Mouse (Mus musculus): Measurements from ENCODE around the gene Olfr220. TPM values are rescaled to one million over a fixed set of nuclear protein-coding genes. Genes with fewer than 3 reads are reported as not detected.
A peak's percentile ranks its signal among the peaks of the same experiment; 100 is the strongest.

The Olfr220 gene
- total RNA-seq (2021): not detected
- long read RNA-seq, experiment 1, partial matches to known transcripts: 0 of 1 reads
- long read RNA-seq, experiment 1, other reads (novel, unspliced or antisense): 1 of 1 reads
- long read RNA-seq, experiment 2: 0 reads

- DNase-seq: no peak
Observed at GRCm38 (mm10) chr1:174441782-174442181, at the start of gene Olfr220. Olfr220 (plus strand) TSS chr1:174442082.

DNA sequence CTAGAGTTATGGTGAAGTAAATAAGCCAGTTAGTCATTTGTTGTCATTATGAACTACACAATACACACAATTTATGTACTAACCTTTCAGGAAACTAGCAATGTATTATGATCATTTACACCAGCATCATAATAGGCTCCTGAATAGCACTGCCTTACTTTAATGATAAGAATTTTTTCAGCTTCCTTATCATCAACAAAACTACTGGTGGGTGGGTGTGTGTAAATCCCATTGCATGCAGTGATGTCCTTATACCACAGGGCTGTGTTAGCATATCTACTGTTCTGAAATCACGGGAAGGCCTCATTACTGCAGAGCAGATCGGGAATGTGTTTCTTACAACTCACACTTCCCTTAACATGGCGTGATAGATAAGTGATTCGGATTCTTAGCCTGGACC lies 18.9 kb upstream of the Olfr220 start:
- no peak for DNase-seq

DNA sequence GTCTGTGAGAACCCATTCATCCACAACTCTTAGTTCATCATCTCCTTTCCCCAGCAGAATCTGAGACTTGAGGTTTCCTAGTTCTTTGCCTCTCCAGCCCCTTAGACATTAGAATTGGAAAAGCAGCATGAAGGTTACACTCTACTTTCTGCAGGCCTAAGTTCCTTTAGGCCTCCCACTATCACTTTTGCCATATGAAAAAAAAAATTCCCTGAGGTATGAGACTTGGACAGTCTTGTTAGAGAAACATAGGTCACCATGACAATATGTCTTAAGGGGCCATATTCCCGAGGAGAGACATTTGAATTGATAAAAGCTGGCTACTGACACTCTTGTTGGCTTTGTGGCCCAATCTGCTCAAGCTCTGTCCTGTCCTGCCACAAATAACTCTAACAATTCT lies 18.1 kb upstream of the Olfr220 start, which contains the start of gene Olfr414:
Gene Olfr414, plus strand, starts transcription at position 301 of the 400 bp plus-strand sequence.
- DNase-seq: no peak

DNA sequence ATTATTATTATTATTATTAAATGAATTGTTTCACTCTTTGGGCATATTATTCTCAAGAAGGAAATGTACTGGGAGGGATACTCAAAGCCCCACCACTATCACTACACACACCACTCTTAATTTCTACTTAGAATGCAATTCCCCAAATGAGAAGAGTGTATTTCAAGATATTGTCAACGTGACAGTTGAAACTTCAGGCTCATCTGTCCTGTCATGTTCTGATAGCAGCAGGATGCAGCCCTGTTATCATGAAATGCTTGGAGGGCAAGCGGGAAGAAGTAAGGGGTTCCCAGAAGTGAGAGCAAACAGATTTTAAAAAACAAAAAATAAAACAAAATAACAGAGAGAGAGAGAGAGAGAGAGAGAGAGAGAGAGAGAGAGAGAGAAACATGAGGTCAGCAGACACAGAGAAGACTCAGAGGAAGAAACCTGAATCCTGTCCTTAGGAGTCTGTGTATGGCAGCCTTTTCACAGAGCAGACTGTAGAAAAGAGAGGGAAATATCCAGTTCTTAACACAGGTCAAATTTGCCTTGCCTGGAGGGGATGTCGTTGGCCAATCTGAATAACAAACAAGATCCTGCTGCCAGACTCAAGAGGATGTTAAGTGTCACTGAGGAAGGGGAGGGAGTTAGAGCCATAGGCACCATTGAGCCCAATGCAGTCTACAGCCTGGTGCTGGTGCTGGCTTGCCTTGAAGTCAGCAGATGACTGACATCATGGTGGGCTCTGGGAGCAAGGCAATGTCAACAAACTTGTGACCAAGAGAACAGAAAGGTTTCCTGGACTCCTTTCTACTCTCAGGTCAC lies 15.5 kb upstream of the Olfr220 start:
- DNase-seq: no peak

- DNase-seq: no peak
Observed at GRCm38 (mm10) chr1:174427402-174427801, 14.5 kb upstream of the Olfr220 start.

DNA sequence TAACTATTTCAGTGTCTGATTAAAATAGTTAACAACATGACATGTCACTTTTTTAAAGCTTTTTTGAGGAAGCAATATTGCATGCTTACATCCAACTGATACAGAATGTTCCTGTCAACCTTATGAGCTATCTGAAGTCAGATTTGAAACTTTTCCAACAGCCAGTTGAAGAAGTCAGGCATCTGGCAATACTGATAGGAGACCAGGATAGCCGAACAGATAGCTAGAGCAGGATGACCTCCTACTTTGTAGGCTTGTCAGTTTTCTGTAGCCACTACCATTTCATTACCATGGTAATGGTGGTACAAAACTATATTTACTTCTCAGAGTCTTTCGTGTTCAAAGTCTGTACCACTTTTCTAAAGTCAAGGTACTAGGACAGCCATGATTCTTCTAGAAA lies 13.5 kb upstream of the Olfr220 start:
- no peak for DNase-seq

DNA sequence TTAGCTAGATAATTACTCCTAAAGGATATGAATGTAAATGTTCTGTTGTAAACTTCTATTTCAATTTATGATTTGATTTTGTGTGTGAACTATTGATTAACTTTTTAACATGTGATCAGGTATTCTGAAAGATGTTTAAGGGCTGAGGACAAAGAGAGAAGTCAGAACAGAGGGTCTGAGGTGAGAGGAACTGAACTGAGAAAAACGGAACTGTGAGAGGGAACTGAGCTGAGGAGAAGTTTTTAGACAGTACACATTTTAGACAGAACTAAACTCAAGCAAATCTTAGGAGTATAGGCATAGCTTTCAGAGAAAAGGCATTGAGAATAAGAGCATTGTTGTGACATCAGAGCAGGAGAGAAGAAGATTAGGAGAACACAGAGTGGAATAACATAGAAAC lies 7.8 kb upstream of the Olfr220 start:
- DNase-seq: no peak

DNA sequence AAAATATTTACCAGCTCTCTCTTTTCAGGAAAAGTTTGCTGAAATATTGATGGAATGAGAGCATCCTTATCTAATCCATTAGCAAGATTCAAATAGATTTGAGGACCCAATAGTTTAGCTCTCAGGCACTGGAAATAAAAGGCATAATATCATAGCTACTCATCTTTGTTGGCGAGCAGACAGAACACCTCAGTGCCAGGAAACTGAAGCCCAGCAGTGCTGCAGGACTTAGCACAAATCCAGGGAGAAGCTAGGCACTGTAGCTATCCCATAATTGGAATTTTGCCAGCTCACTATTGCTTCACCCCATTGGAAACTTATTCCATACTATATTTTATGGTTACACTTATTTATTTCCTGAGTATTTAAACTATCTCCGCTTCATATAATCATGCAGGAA lies 13.2 kb downstream of the Olfr220 start:
- no peak for DNase-seq

DNA sequence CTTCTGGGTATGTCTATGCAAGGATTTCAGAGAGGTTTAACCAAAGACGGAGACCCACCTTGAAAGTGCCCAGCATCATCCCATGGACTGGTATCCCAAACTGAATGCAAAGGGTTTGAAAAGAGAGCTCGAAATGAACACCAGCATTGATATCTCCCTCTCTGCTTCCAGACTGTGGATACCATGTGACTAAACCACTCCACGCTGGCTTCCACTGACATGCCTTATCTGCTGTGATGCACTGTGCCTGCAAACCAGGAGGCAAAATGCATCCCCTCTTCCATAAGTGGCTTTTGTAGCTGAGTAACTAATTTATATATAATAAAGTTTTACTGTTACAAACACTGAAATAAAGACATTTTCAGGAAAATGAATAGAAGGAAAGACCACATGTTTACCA lies 23.5 kb downstream of the Olfr220 start:
- DNase-seq: no peak

DNA sequence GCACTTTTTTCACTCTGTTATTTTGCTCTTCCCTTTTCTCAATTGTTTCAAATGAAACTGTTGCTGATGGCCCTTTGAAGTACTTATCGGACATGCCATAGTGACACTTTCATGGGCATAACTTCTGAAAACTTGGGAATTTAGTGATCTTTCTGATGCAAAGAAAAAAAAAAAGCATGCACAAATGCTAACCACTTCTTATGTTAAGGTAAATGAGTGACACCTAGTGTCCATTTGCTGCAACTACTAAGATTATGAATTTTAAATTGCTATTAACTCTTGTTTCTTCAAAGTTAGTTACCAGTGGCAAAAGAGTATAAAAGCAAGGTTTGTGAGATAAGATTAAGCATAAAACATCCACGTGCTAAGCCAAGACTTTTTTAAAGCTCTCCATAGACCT lies 24.4 kb downstream of the Olfr220 start:
- no peak for DNase-seq

GRCm38 (mm10) chr1:174469736-174470135 lies 27.9 kb downstream of the Olfr220 start:
- DNase-seq: peak; percentile 50

- DNase-seq: no peak
Observed at GRCm38 (mm10) chr1:174482567-174482966, 40.7 kb downstream of the Olfr220 start.

- DNase-seq: peak; percentile 2
Observed at GRCm38 (mm10) chr1:174500064-174500463, 58.2 kb downstream of the Olfr220 start.

Other genes with a start within 250 kb of the Olfr220 start
- not detected for gene Olfr419, start 190.0 kb upstream of the Olfr220 start, total RNA-seq (2021)
- gene Mptx1, start 111.6 kb upstream of the Olfr220 start, total RNA-seq (2021): not detected
- not detected for gene Olfr417, start 77.0 kb upstream of the Olfr220 start, total RNA-seq (2021)
- not detected for gene Olfr248, start 51.0 kb upstream of the Olfr220 start, total RNA-seq (2021)
- not detected for gene Olfr414, start 18.0 kb upstream of the Olfr220 start, total RNA-seq (2021)
- gene Fmn2, start 59.7 kb downstream of the Olfr220 start, total RNA-seq (2021): 1 to 10 TPM; 2.4 to 2.5 TPM